Mouse (Mus musculus) megakaryocyte, embryonic 14.5 days (primary cell): ENCODE measurements around the gene Mtf1. TPM values are rescaled to one million over a fixed set of nuclear protein-coding genes. Genes with fewer than 3 reads are reported as not detected.

Source experiments
- H3K27me3 ChIP-seq: replicated peaks from 2 replicates; pipeline ENCODE3; 2012; ENCODE audit warnings: inconsistent platforms
- H3K36me3 ChIP-seq: replicated peaks from 2 replicates; pipeline ENCODE3; 2012; ENCODE audit warnings: low read length, inconsistent platforms, mixed read lengths
- H3K4me1 ChIP-seq: 2 replicates; pipeline ENCODE4 v1.6.1; 2012; ENCODE audit warnings: inconsistent platforms
- H3K4me3 ChIP-seq: replicated peaks from 2 replicates; pipeline ENCODE3; 2012; ENCODE audit warnings: moderate library complexity, mild to moderate bottlenecking, inconsistent platforms
- H3K9me3 ChIP-seq: 2 replicates; pipeline ENCODE4 v1.6.1; 2012; ENCODE audit warnings: inconsistent platforms
- FLI1 ChIP-seq: IDR thresholded peaks from 2 replicates; pipeline ENCODE4 v1.6.1; 2012; ENCODE audit warnings: low read length, inconsistent platforms, mixed read lengths
- GATA1 ChIP-seq: IDR thresholded peaks from 3 replicates; pipeline ENCODE4 v1.6.1; 2012; ENCODE audit warnings: mixed read lengths, low read length, inconsistent platforms, borderline replicate concordance
- polyA plus RNA-seq: library from polyadenylated mRNA; stranded (reverse); fragments of >175 nt; gene quantifications from 2 replicates; pipeline ENCODE4 v1.2.3, GENCODE M21; 2012; ENCODE audit warnings: low replicate concordance; ENCODE audit not compliant: insufficient read depth

The Mtf1 gene
- 15.2 and 34.3 TPM in 2 replicates for polyA plus RNA-seq

DNA sequence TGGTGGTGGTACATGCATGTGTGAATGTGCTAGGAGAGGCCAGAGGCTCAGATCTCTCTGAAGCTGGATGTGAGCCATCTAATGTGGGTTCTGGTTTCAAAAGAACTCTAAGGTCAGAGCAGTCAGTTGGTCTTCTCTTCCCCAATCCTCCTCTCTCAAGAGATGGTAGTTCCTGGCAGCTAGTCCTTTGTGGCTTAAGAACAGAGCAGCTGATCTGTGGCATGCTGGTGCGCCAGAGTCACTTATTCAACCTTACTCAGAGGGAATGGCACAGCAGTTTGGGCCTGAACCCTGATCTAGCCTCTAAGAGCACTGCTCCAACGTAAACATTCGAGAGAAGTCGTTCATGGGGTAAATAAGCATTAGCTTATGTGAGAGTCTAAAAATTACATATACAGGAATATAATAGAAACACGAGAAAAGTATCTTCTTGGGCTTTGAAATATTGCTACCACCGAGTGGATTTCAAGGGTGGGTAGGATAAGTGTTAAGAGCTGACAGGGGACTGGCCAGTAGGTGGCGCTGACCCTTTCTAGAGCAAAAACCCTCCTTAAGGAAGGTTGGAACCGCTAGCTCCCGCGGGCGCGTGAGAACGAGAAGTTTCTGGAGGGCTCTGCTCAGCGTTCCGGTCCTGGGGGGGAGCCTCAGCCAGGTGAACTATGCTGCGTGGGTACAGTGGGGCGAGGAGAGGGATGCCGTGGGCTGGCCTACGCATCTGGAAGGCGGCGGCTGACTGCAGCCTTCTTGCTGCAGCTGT lies at the start of gene Mtf1:
TSS of gene Mtf1 (plus strand) at position 553 of the 757 bp plus-strand sequence.
- H3K36me3 ChIP-seq = peaks cover 77% of the 10 kb centered on the region

DNA sequence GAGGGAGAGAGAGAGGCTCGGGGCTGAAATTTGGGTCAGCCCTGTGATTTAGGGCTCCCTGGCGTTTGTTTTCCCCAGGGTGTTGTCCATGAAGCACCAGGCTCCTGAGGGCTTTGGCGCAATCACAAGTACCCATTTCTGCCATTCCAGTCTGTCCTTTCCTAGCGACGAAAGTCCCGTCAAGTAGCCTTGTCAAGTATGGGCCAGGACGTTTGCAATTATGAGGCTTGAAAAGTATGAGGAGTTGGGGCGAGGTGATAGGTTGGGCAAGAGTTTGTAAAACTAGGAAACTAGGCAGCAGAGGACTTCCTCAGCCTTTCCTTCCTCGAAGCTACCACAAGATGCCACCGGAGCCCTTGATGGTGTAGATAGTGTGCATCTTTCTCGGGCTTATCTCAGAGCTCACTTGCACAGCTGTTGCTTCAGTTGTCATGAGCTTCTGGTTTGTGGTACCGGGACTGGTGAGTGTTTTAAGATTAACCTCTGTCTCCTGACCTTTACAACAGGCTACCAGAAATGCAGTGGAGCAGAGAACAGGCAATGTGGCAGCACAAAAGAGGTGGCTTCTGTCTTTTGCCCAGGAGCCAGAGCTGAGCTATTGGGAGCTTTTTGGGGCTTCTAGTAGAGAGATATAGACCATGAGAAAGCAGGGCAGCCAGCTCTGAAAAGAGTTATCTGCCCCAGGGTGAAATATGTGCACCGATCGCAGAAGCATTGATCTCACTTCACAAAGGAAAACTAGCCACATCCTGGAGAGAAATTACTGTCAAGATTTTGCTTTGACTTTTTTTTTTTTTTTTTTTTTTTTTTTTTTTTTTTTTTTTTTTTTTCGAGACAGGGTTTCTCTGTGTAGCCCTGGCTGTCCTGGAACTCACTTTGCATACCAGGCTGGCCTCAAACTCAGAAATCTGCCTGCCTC lies 49.4 kb upstream of the Mtf1 start:
- H3K9me3 ChIP-seq = no peaks in the 10 kb centered on the region
- H3K27me3 ChIP-seq = no peaks in the 10 kb centered on the region
- TF ChIP-seq GATA1 (no peak; the same call in 2 of the 3 replicates), FLI1 (no peak)
- H3K36me3 ChIP-seq = peaks cover 34% of the 10 kb centered on the region
- H3K4me3 ChIP-seq = peak overlapping the region; percentile 92
- peaks cover 85% of the 10 kb centered on the region for H3K4me1 ChIP-seq

More for the DNA sequence above, at the start of gene Mtf1:
- TF ChIP-seq GATA1 (no peak), FLI1 (no peak)
- H3K4me3 ChIP-seq = peak within 1 kb of the TSS; percentile 100
- no peaks in the 10 kb centered on the region for H3K9me3 ChIP-seq
- no peaks in the 10 kb centered on the region for H3K27me3 ChIP-seq
- H3K4me1 ChIP-seq = peaks cover 65% of the 10 kb centered on the region

- Histone ChIP-seq H3K36me3 (peaks cover 43% of the 10 kb centered on the region), H3K4me1 (peaks cover 85% of the 10 kb centered on the region), H3K9me3 (no peaks in the 10 kb centered on the region), H3K4me3 (peak overlapping the region; percentile 78), H3K27me3 (no peaks in the 10 kb centered on the region)
- no peak for TF ChIP-seq FLI1
- no peak for TF ChIP-seq GATA1
Measured at GRCm38 (mm10) chr4:124755526-124755925, 46.4 kb upstream of the Mtf1 start.

- Histone ChIP-seq H3K4me3 (peak overlapping the region; percentile 86), H3K4me1 (peaks cover 98% of the 10 kb centered on the region), H3K27me3 (no peaks in the 10 kb centered on the region), H3K9me3 (no peaks in the 10 kb centered on the region), H3K36me3 (peaks cover 66% of the 10 kb centered on the region)
- no peak for TF ChIP-seq GATA1
- no peak for TF ChIP-seq FLI1
Measured at GRCm38 (mm10) chr4:124759305-124759811, 42.5 kb upstream of the Mtf1 start.

DNA sequence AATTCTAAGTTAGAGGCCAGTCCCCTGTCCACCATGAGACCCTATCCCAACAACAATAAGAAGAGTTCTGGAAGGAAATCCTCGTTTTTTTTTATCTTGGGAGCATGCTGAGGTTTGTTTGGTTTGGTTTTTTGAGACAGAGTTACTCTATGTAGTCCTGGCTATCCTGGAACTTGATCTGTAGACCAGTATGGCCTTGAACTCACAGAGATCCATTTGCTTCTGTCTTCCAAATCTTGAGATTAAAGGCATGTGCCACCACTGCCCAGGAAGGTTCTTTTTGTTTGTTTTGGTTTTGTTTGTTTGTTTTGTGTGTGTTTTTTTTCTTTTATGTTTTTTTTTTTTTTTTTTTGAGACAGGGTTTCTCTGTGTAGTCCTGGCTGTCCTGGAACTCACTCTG lies 40.7 kb upstream of the Mtf1 start:
- Histone ChIP-seq H3K4me3 (no peak overlapping the region), H3K4me1 (peaks cover 98% of the 10 kb centered on the region), H3K36me3 (peaks cover 73% of the 10 kb centered on the region), H3K9me3 (no peaks in the 10 kb centered on the region), H3K27me3 (no peaks in the 10 kb centered on the region)
- TF ChIP-seq FLI1 (no peak), GATA1 (no peak)

DNA sequence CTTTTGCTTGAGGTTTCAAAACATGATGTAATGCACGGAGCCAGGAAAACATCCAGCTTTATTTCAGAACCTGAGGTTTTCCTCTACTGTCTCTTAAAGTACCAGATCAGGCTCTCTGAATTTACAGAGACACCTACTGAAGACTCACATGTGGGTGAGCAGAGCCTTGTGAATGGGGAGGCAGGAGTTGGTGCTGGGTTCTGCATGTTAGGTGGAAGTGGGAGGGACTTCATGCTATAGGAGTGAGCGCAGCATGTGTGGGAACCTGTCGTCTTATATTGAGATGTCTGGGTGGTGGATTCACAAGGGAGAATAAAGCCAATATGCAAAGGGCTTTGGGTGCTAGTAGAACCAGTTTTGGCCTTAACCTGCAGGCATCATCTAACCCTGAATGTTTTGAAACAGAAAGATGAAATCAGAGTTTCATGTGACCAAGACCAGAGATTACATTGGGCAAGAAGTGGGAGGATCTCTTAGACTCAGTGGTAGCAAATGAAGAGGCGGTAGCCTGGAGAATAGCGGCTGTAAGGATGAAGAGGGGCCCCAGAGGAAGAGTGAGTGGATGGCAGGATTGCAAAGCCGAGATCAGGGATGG lies 38.9 kb upstream of the Mtf1 start:
- no peaks in the 10 kb centered on the region for H3K9me3 ChIP-seq
- no peak overlapping the region for H3K4me3 ChIP-seq
- TF ChIP-seq GATA1 (no peak), FLI1 (no peak)
- H3K27me3 ChIP-seq = no peaks in the 10 kb centered on the region
- H3K4me1 ChIP-seq = peaks cover 98% of the 10 kb centered on the region
- peaks cover 70% of the 10 kb centered on the region for H3K36me3 ChIP-seq

DNA sequence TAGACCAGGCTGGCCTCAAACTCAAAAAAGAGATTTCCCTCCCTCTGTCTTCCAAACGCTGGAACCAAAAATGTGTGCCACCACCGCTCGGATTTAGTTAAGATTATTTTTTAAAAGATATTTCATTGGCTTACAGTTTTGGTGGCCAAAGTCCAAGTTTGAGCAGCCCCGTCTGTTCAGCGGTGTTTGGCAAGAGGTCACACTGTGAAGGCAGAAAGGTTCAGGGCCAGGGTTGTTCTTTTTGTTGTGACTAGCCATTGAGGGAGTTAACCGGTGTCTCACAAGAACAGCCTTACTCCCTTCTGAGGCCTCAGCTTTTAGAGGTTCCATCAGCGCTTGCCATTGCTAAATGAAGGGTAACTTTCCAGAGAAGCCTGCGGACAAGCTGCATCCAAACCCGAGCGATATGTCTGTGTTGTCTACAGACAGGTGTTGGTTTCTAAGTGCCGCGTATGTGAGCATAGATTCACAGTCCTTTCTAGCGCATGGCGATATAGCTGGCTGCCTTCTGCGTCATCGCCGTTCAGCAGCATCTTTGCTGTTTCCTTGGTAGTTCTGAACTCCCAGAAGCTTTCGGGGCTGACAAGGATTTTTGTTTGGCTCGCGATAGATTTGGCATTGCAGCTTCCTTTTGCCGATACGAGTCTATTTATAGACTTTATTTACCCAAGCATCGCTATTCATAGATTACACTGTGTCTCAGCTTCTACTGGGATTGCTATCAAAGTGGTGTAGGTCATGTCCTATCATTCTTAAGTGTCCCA lies 35.9 kb upstream of the Mtf1 start:
- no peak for TF ChIP-seq GATA1
- no peak for TF ChIP-seq FLI1
- Histone ChIP-seq H3K9me3 (no peaks in the 10 kb centered on the region), H3K4me3 (peak overlapping the region; percentile 75), H3K27me3 (no peaks in the 10 kb centered on the region), H3K4me1 (peaks cover 98% of the 10 kb centered on the region), H3K36me3 (peaks cover 66% of the 10 kb centered on the region)

- TF ChIP-seq GATA1 (no peak), FLI1 (no peak)
- Histone ChIP-seq H3K27me3 (no peaks in the 10 kb centered on the region), H3K4me1 (peaks cover 100% of the 10 kb centered on the region), H3K4me3 (peak overlapping the region; percentile 75), H3K9me3 (no peaks in the 10 kb centered on the region), H3K36me3 (peaks cover 64% of the 10 kb centered on the region)
Measured at GRCm38 (mm10) chr4:124766566-124766940, 35.4 kb upstream of the Mtf1 start.

GRCm38 (mm10) chr4:124768963-124769591 lies 32.8 kb upstream of the Mtf1 start:
- Histone ChIP-seq H3K27me3 (no peaks in the 10 kb centered on the region), H3K4me1 (peaks cover 100% of the 10 kb centered on the region), H3K4me3 (peak overlapping the region; percentile 76), H3K9me3 (no peaks in the 10 kb centered on the region), H3K36me3 (peaks cover 48% of the 10 kb centered on the region)
- no peak; the same call in 2 of the 3 replicates for TF ChIP-seq GATA1
- no peak for TF ChIP-seq FLI1
